Mouse (Mus musculus) spleen, adult 12 weeks (tissue): Measurements from ENCODE around the gene 1600002K03Rik.

Experiments
- DNase-seq: peaks from one replicate; pipeline ENCODE4 v3.0.0; 2022; ENCODE audit warnings: low spot score

The 1600002K03Rik gene

GRCm38 (mm10) chr10:80141243-80141642 lies 31.5 kb upstream of the 1600002K03Rik start:
- peak; percentile 90 for DNase-seq

GRCm38 (mm10) chr10:80141786-80142529 lies 30.8 kb upstream of the 1600002K03Rik start:
- DNase-seq: peak; percentile 91

- DNase-seq: no peak
Measured at GRCm38 (mm10) chr10:80142530-80142925, 30.2 kb upstream of the 1600002K03Rik start.

GRCm38 (mm10) chr10:80143664-80144063 lies 29.1 kb upstream of the 1600002K03Rik start:
- DNase-seq: no peak

- no peak for DNase-seq
Measured at GRCm38 (mm10) chr10:80144159-80144558, 28.6 kb upstream of the 1600002K03Rik start.

- DNase-seq: peak; percentile 65
Measured at GRCm38 (mm10) chr10:80144864-80145838, 27.6 kb upstream of the 1600002K03Rik start.

GRCm38 (mm10) chr10:80145896-80146295 lies 26.8 kb upstream of the 1600002K03Rik start:
- peak; percentile 46 for DNase-seq

GRCm38 (mm10) chr10:80146568-80147011 lies 26.2 kb upstream of the 1600002K03Rik start:
- no peak for DNase-seq

GRCm38 (mm10) chr10:80147146-80147718 lies 25.5 kb upstream of the 1600002K03Rik start:
- DNase-seq: peak; percentile 39

GRCm38 (mm10) chr10:80147719-80148601 lies 24.8 kb upstream of the 1600002K03Rik start, which contains the start of gene Midn:
TSS of gene Midn (plus strand) at chr10:80148272.
- peak; percentile 66 for DNase-seq

- peak; percentile 93 for DNase-seq
Measured at GRCm38 (mm10) chr10:80148610-80149290, 24.0 kb upstream of the 1600002K03Rik start.

GRCm38 (mm10) chr10:80149291-80150225 lies 23.2 kb upstream of the 1600002K03Rik start:
- DNase-seq: peak; percentile 91

- DNase-seq: peak; percentile 59
Measured at GRCm38 (mm10) chr10:80150226-80151210, 22.2 kb upstream of the 1600002K03Rik start.

- peak; percentile 36 for DNase-seq
Measured at GRCm38 (mm10) chr10:80151211-80152034, 21.3 kb upstream of the 1600002K03Rik start.

GRCm38 (mm10) chr10:80152071-80152872 lies 20.5 kb upstream of the 1600002K03Rik start:
- no peak for DNase-seq

- no peak for DNase-seq
Measured at GRCm38 (mm10) chr10:80152873-80153260, 19.9 kb upstream of the 1600002K03Rik start.
